Mouse (Mus musculus) liver, postnatal 0 days (tissue): ENCODE measurements around the gene Lrig3.

ENCODE experiments used
- CTCF ChIP-seq: sonication (generic); IDR thresholded peaks from 2 replicates; pipeline ENCODE4 v1.5.1; 2016; ENCODE audit warnings: antibody characterized with exemption, low read depth
- EP300 ChIP-seq: IDR thresholded peaks from 2 replicates; pipeline ENCODE4 v1.6.1; 2016; ENCODE audit warnings: antibody characterized with exemption, low read depth, mild to moderate bottlenecking

GRCm38 (mm10) chr10:125981938-125982337, 16.0 kb downstream of the Lrig3 start:
- TF ChIP-seq EP300 (no peak), CTCF (no peak)
